Mouse (Mus musculus) E14TG2a.4 (cell line): ENCODE data around the gene Dsn1.

Source experiments
- CTCF ChIP-seq: conservative IDR thresholded peaks from 2 replicates; pipeline ENCODE4 v1.5.1; 2014; ENCODE audit warnings: low read length
- POU5F1 ChIP-seq: IDR thresholded peaks from 2 replicates; pipeline ENCODE4 v1.6.1; 2014; ENCODE audit warnings: low read length, borderline replicate concordance

GRCm38 (mm10) chr2:156951301-156952094, 55.5 kb downstream of the Dsn1 start:
- TF ChIP-seq CTCF (no peak), POU5F1 (no peak)
